Mouse (Mus musculus) left cerebral cortex, postnatal 25 days (tissue): ENCODE results near the gene Ndufv2. TPM values are rescaled to one million over a fixed set of nuclear protein-coding genes. Genes with fewer than 3 reads are reported as not detected.
A peak's percentile ranks its signal among the peaks of the same experiment; 100 is the strongest.

Source experiments
- DNase-seq, 2 experiments: peaks; one replicate each; pipeline ENCODE4 v3.0.0; 2022; ENCODE audit warnings: low spot score in 2 of 2, mixed read lengths in 1 of 2
- intact Hi-C: fragments of 180-260 bp; cut with DNase I; formaldehyde crosslinking; loops from one replicate; pipeline ENCODE4 v1.15.1; 2025
- total RNA-seq, 2 experiments: library from RNA; stranded (reverse); gene quantifications; 2 replicates each; pipeline ENCODE4 v1.2.3; 2021

Gene Ndufv2
- total RNA-seq = 100 to 1,000 TPM; 232 to 243 TPM

DNA sequence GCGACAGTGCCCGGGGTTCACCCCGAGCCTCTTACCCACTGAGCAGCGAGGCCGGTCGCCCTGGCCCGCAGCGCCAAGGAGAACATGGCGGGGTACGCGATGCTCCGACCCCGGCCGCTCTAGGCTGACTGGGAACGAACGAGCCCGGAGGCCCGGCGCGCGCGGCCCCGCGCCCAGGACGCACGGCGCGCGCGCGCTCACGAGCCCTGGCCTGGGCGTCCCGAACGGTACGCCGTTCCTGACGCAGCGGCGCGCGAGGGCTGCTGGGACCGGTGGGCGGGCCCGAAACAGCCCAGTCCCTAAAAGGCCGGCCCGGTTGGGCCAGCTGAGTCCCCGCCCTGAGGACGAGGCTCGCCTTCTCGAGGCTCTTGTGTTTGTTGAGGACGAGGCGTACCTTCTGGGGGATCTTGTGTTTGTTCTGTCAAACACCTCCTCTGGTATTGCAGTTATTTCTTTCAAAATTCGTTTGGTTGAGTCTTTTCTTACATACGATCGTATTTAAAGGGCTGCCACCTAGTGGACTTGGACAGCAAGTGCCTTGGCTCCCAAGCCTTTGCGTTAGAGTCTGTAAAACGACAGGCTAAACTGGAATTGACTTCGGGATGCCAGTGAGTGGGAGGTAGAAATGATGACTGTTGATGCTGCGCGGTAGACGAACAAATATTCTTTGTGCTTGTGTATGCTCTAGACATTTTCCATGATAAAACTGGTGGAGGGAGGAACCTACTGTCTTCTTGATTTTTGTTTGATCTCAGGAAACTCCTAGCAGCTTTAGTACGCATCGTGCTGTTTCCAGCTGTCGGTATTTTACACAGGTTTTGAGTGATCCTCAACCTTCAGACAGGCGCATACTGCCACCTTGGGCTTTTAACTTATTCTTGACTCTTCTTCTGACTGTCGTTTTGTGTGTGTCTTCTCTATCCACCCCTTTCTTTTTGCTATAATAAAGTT is at the start of gene Ndufv2:
Ndufv2 (minus strand) TSS at position 180 of the 951 bp plus-strand sequence.
- peak; percentile 92 to 95 for DNase-seq
- intact Hi-C loops = loop anchor here (1.0 to 5.0 kb wide), 3 partner anchors 24 to 239 kb away; partner anchors contain the start of genes Ankrd12 and Twsg1

- intact Hi-C loops = no loop called here
These were observed 29.9 kb upstream of the Ndufv2 start for GRCm38 (mm10) chr17:66131212-66131611.

DNA sequence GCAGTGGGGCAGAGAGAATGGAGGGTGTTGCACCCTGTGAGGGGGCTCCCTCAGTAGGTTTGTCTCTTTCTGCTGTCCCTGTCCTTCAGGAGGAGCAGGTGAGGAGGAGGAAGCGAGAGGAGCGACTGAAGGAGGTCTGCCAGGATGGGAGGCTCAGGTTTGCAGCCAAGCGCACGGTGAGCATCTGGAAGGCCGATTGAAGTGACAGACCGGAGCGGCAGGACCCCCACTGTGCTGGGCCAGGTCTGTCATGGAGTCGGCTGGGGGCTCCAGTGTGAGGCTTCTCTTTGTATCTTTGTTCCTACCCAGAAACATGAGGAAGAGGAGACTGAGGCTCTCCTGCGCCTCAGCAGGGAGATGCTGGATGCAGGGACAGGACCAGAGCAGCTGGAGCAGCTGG is 29.0 kb upstream of the Ndufv2 start:
- intact Hi-C loops = no loop called here
- no peak for DNase-seq

More at GRCm38 (mm10) chr17:66131212-66131611, 29.9 kb upstream of the Ndufv2 start:
- DNase-seq = no peak

- no peak for DNase-seq
- intact Hi-C loops = loop anchor here (10.0 kb wide), 1 partner anchor 370 kb away; no protein-coding TSS in a partner anchor
These were observed 23.9 kb upstream of the Ndufv2 start for GRCm38 (mm10) chr17:66125211-66125610.

GRCm38 (mm10) chr17:66123816-66124610 is 22.7 kb upstream of the Ndufv2 start:
- intact Hi-C loops = loop anchor here (10.0 kb wide), 1 partner anchor 371 kb away; no protein-coding TSS in a partner anchor
- DNase-seq = no peak

GRCm38 (mm10) chr17:66123066-66123815 is 21.9 kb upstream of the Ndufv2 start, which contains the start of gene Ddx11:
Ddx11 (plus strand) TSS chr17:66123520.
- DNase-seq = peak; percentile 91
- intact Hi-C loops = loop anchor here (10.0 kb wide), 1 partner anchor 372 kb away; no protein-coding TSS in a partner anchor

- intact Hi-C loops = loop anchor here (10.0 kb wide), 1 partner anchor 374 kb away; no protein-coding TSS in a partner anchor
- no peak for DNase-seq
These were observed 19.3 kb upstream of the Ndufv2 start for GRCm38 (mm10) chr17:66120701-66121100.

DNA sequence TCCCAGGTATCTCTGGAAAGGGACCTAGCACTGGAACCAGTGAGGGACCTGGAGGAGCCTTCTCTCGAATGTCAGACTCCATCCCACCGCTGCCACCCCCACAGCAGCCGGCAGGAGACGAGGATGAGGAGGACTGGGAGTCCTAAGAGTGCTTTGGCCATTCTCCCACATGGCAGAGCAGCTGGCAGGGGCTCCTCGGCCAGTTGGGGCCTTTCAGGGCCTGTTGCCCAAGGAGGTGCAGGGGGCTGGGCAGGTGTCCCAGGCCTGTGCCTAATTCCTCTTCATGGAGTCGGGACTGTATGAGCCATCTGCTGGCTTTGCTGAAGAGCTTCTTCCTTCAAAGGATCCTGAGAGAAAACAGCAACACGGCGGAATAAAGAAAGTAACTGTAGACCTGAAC is 17.6 kb upstream of the Ndufv2 start:
- DNase-seq = no peak
- intact Hi-C loops = no loop called here

DNA sequence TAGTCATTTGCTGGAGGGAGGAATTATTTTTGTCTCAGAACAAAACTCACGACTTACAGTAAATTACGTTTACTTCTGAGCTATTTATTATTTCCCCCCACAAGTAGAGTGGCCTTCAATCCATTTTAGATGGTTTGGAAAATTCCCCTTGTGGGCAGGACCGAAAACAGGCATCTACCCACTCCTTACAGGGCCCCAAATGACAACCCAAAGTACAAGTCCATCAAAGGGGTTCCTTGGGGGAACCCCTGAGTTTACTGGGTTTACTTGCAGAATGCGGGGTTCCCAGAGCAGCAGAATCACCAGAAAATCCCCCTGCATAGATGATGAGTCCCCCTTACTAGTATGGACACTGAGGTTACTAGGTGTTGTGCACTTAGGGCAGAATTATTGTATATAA is 10.8 kb upstream of the Ndufv2 start:
- DNase-seq = no peak
- intact Hi-C loops = no loop called here

GRCm38 (mm10) chr17:66111402-66111959 is 10.1 kb upstream of the Ndufv2 start, which contains the start of gene Washc1:
Washc1 (plus strand) TSS chr17:66111545.
- intact Hi-C loops = no loop called here
- peak; percentile 88 to 93 for DNase-seq

DNA sequence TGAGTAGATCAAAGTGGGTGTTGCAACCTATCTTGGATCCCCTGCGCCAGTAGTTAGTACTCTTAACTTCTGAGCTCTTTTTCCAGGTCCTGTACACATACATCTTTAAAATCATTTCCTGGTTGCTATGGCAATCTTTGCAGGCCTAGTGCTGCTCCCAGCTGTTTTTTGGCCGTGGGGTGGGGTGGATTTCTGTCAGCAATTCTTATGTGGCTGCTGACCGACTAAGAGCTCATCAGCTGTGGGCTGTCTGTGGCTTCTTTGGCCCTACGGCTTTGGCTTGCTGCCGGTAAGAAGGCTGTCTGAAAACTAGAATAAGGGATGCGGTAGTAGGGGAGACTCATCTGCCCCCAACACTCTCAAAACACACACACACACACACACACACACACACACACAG is 9.4 kb upstream of the Ndufv2 start:
- peak; percentile 17 to 34 for DNase-seq
- intact Hi-C loops = no loop called here

DNA sequence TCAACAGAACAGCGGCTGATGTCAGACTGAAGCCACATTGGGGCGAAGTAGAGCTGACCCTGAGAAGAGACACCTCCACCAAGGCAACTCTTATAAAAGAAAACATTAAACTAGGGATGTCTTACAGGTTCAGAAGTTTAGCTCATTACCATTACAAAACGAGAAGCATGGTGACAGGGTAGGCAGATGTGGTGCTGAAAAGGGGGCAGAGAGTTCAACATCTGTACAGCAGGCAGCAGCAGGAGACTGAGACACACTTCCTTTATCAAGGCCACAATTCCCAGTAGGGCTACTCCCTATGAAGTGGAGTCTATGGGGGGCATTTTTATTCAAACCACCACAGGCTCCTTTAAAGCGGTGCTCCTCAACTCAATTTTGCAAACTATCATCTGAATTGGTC is 6.8 kb upstream of the Ndufv2 start:
- intact Hi-C loops = no loop called here
- no peak for DNase-seq

DNA sequence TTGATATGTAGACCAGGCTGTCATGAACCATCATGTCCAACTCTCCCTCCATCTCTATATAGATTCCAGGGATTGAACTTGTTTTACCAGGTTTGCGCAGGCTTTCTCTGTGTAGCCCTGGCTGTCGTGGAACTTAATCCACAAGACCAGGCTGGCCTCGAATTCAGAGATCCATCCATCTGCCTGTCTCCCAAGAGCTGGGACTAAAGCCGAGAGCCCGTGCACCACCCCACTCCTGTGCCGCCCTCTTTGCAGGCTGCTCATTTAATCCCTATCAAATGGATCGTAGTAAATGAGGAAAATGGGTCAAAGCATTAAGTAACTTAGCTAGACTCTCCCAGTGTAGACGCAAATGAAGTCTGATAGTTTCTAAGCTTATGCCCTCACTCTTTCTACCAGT is 6.1 kb upstream of the Ndufv2 start:
- DNase-seq = no peak
- intact Hi-C loops = no loop called here

DNA sequence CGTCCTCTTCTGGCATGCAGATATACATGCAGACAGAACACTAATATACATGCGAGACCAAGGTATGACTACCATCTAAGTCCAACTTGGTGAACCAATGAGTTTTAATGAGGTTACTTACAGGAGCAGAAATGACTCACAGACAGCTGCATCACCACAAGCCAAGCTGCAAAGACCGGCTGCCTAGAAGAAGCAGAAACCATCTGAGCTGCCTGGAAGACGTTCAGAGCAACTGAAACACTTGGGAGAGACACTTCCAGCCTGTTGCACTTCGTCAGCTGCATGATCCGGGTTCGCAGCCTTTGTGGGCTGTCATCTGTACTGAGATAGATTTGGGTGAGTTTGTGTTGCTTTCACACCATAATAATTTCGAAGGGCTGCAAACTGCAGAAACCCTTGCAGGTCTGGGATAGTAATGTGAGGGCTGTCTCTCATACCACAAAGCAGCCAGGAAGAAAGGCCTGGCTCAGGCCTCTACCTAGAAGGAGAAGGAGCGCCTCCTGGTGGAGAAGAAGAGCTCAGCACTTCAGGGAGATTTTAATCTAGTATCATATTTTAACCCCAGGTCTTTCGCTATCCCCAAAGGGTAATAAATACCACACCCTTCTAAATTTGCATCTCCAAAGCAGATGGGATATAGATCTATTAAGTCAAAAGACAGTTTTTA is 5.4 kb upstream of the Ndufv2 start:
- DNase-seq = peak; percentile 34 to 37
- intact Hi-C loops = no loop called here

- intact Hi-C loops = loop anchor here (5.0 kb wide), 2 partner anchors 152 to 242 kb away; partner anchors contain the start of gene Twsg1
- no peak for DNase-seq
These were observed 2.7 kb upstream of the Ndufv2 start for GRCm38 (mm10) chr17:66104076-66104475.

DNA sequence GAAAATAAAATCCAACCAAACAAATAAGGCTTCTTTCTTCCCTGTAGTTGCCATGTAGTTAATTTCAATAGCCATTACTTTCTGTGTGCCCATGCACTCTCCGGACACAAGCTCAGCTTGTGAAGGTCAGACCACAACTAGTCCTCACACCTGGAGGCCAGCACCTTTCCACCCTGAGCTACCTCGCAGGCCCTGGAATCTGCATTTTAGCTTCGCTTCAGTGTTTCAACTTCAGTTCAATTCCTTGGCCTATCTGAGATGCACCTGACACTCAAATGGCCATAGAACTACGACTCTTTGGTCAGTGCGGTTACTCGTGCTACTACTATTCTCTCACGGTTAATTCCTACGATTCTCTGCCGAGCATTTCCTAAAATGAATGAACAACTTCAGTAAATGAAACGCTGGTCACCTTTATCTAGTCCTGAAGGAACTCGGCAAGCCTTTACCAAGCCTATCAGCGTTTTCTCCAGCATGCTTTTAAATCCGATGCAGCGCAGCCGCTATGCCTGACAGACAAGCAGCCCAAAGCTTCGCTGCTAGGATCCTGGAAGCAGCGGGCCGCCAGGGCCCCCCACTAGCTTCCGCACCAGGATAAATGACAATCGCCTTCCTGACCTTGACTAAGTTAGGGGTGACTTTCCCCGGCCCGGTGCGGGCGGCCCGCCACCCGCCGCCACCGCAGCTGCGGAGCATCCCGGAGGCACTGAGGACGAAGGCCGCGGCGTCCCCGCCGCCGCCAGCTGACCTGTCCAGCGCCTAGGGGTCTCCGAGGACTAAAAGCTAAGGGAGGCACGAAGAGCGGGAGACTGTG is 586 bp downstream of the Ndufv2 start:
- intact Hi-C loops = loop anchor here (1.0 to 5.0 kb wide), 3 partner anchors 23 to 238 kb away; partner anchors contain the start of genes Ankrd12 and Twsg1
- DNase-seq = peak in 1 of 2 experiments; percentile 29

GRCm38 (mm10) chr17:66092664-66093063 is 8.7 kb downstream of the Ndufv2 start:
- intact Hi-C loops = no loop called here
- DNase-seq = no peak
